Mouse (Mus musculus) brain, embryonic 14.5 days (tissue): ENCODE data around the gene Elovl6. TPM values are rescaled to one million over a fixed set of nuclear protein-coding genes. Genes with fewer than 3 reads are reported as not detected.

Experiments
- DNase-seq: peaks from one replicate; pipeline ENCODE4 v3.0.0-alpha.2; 2011; ENCODE audit warnings: low read depth
- CTCF ChIP-seq: fragments of 200-500 bp; IDR thresholded peaks from 2 replicates; pipeline ENCODE4 v1.5.1; 2012; ENCODE audit warnings: inconsistent platforms, mild to moderate bottlenecking, moderate library complexity, borderline replicate concordance; ENCODE audit not compliant: insufficient read depth, insufficient read length; ENCODE audit errors: extremely low read depth
- POLR2A ChIP-seq: fragments of 200-500 bp; IDR thresholded peaks from 2 replicates; pipeline ENCODE4 v1.6.1; 2012; ENCODE audit warnings: mild to moderate bottlenecking, inconsistent platforms, borderline replicate concordance; ENCODE audit not compliant: poor library complexity, insufficient read depth, insufficient read length, severe bottlenecking; ENCODE audit errors: extremely low read depth
- polyA plus RNA-seq: library from polyadenylated mRNA; depleted of rRNA; stranded (reverse); fragments of >200 nt; gene quantifications from 2 replicates; pipeline ENCODE4 v1.2.3, GENCODE M21; 2012

Elovl6 gene
- polyA plus RNA-seq, 1 experiment = 32.2 TPM

GRCm38 (mm10) chr3:129619194-129619775 lies 87.1 kb downstream of the Elovl6 start:
- TF ChIP-seq POLR2A (no peak), CTCF (no peak)
- peak; percentile 13 for DNase-seq

GRCm38 (mm10) chr3:129620802-129621201 lies 88.6 kb downstream of the Elovl6 start:
- DNase-seq = no peak
- TF ChIP-seq CTCF = no peak
- TF ChIP-seq POLR2A = no peak

- TF ChIP-seq POLR2A = no peak
- DNase-seq = peak; percentile 13
Measured at GRCm38 (mm10) chr3:129621255-129621654, 89.1 kb downstream of the Elovl6 start.

- peak; percentile 34; the same call in 1 of the 2 replicates for TF ChIP-seq CTCF
- no peak for TF ChIP-seq POLR2A
- no peak for DNase-seq
Measured at GRCm38 (mm10) chr3:129622120-129622519, 90.0 kb downstream of the Elovl6 start.

GRCm38 (mm10) chr3:129622705-129623104 lies 90.5 kb downstream of the Elovl6 start:
- TF ChIP-seq POLR2A (no peak), CTCF (no peak)
- no peak for DNase-seq

- peak; percentile 57 for DNase-seq
- TF ChIP-seq CTCF (no peak), POLR2A (no peak)
Measured at GRCm38 (mm10) chr3:129624193-129624805, 92.1 kb downstream of the Elovl6 start.

- no peak for TF ChIP-seq CTCF
- TF ChIP-seq POLR2A = no peak
Measured at GRCm38 (mm10) chr3:129627281-129627680, 95.1 kb downstream of the Elovl6 start.

GRCm38 (mm10) chr3:129631018-129631417 lies 98.9 kb downstream of the Elovl6 start:
- TF ChIP-seq CTCF = no peak
- TF ChIP-seq POLR2A = no peak
- peak; percentile 21 for DNase-seq

More at GRCm38 (mm10) chr3:129627281-129627680, 95.1 kb downstream of the Elovl6 start:
- no peak for DNase-seq

GRCm38 (mm10) chr3:129631857-129632256 lies 99.7 kb downstream of the Elovl6 start:
- no peak for TF ChIP-seq CTCF
- TF ChIP-seq POLR2A = no peak
- no peak for DNase-seq

- TF ChIP-seq POLR2A (no peak), CTCF (no peak)
- no peak for DNase-seq
Measured at GRCm38 (mm10) chr3:129633518-129633917, 101.4 kb downstream of the Elovl6 start.

GRCm38 (mm10) chr3:129634260-129634901 lies 102.2 kb downstream of the Elovl6 start:
- TF ChIP-seq CTCF (peak; percentile 47; the same call in 1 of the 2 replicates), POLR2A (no peak)
- peak; percentile 65 for DNase-seq
